Mouse (Mus musculus) C2C12 (cell line): ENCODE measurements around the gene 1110002E22Rik. TPM values are rescaled to one million over a fixed set of nuclear protein-coding genes. Genes with fewer than 3 reads are reported as not detected.

Source experiments
- H3K27me3 ChIP-seq: one replicate; pipeline ENCODE4 v1.6.1; 2011; ENCODE audit not compliant: control insufficient read depth, insufficient read depth, insufficient read length
- H3K36me3 ChIP-seq: one replicate; pipeline ENCODE4 v1.6.1; 2011; ENCODE audit not compliant: control insufficient read depth, insufficient read depth
- H3K4me3 ChIP-seq: one replicate; pipeline ENCODE4 v1.5.1; 2011; ENCODE audit warnings: mild to moderate bottlenecking, control low read depth; ENCODE audit not compliant: poor library complexity, insufficient read depth, severe bottlenecking
- H3K79me2 ChIP-seq: one replicate; pipeline ENCODE4 v1.6.1; 2011; ENCODE audit not compliant: control insufficient read depth, insufficient read depth
- H3K79me3 ChIP-seq: one replicate; pipeline ENCODE4 v1.6.1; 2011; ENCODE audit warnings: low read depth, control low read depth
- H3ac ChIP-seq: one replicate; pipeline ENCODE3; 2011; ENCODE audit warnings: low read depth; ENCODE audit not compliant: control insufficient read depth, insufficient read length
- CEBPB ChIP-seq: IDR thresholded peaks from one replicate; pipeline ENCODE4 v1.6.1; 2011; ENCODE audit warnings: low read depth, mild to moderate bottlenecking, control low read depth, moderate library complexity
- CTCF ChIP-seq: IDR thresholded peaks from one replicate; pipeline ENCODE4 v1.5.1; 2011; ENCODE audit not compliant: control insufficient read depth, insufficient read depth, insufficient read length
- FOSL1 ChIP-seq: IDR thresholded peaks from one replicate; pipeline ENCODE4 v1.8.0; 2011; ENCODE audit warnings: mild to moderate bottlenecking, low read length; ENCODE audit not compliant: poor library complexity, insufficient read depth, severe bottlenecking
- MAX ChIP-seq: IDR thresholded peaks from one replicate; pipeline ENCODE4 v1.6.1; 2011; ENCODE audit warnings: mild to moderate bottlenecking, control low read depth
- MYOD1 ChIP-seq: IDR thresholded peaks from one replicate; pipeline ENCODE4 v1.6.1; 2011; ENCODE audit warnings: low read depth; ENCODE audit not compliant: control insufficient read depth, insufficient read length
- MYOG ChIP-seq: IDR thresholded peaks from one replicate; pipeline ENCODE4 v1.6.1; 2011; ENCODE audit not compliant: control insufficient read depth, insufficient read length; ENCODE audit errors: extremely low read depth
- USF1 ChIP-seq: IDR thresholded peaks from one replicate; pipeline ENCODE4 v1.6.1; 2011; ENCODE audit warnings: low read depth, mild to moderate bottlenecking, control low read depth, moderate library complexity
- polyA plus RNA-seq: library from polyadenylated mRNA; unstranded; fragments of >200 nt; fragmentation: generic; extraction: Trizol; gene quantifications from one replicate; pipeline ENCODE4 v1.2.1, GENCODE M21; 2012; ENCODE audit warnings: missing spikeins

1110002E22Rik gene
- polyA plus RNA-seq, 1 experiment: 6.5 TPM

DNA sequence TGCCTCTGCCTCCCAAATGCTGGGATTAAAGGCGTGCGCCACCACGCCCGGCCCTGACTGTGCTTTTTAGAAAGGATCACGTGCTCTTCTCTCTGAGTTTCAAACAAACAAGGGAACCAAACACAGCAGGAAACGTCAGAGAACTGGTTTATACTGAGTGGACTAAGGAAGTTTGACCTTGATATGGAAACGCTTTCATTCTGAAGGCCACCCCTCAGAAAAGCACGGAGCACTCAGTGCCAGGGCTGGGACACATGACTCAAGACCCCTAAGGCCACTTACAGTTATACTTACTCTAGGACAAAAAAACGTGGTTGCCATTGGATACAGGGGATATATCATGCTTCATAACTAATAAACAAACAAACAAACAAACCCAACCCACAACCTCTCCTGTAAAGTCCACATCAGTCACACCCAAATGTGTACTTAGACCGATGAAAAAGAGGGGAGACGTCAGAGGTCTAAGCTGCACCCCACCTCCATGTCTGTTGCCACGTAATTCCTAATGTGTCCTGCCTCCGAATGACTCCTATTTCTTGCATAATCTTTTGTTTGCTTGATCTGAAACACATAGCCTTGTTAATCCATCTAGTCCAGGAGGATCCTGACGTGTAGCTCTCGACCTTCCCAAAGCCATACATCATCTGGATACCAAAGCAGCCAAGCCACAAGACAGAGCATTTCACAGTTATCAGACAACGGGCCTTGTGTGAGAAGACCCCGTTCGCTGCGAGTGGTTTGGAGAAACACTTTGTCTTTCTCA, 31.6 kb downstream of the 1110002E22Rik start:
- no peaks in the 10 kb centered on the region for H3K79me2 ChIP-seq
- TF ChIP-seq USF1: no peak
- TF ChIP-seq MYOG: no peak
- TF ChIP-seq CEBPB: no peak
- TF ChIP-seq FOSL1: no peak
- no peak for TF ChIP-seq MYOD1
- no peak for TF ChIP-seq CTCF
- TF ChIP-seq MAX: no peak
- no peak overlapping the region for H3K4me3 ChIP-seq

DNA sequence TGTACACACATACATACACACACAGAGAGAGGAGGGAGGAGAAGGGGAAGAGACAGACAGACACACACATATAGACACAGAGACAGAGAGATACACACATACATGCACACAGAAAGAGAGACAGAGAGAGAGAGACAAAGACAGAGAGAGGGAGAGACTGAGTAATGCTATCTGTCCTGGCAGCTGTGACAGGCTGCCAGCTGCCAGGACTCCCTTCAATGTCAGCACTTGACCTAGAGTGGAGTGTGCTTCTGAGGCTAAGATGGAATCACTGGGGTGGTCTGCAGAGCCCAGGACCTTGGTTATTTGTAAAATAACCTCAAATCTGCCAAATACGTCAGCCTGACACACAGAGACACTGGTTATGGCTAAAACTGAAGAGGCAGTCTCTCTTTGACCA, 32.9 kb downstream of the 1110002E22Rik start:
- no peaks in the 10 kb centered on the region for H3K36me3 ChIP-seq
- H3K4me3 ChIP-seq: no peak overlapping the region
- no peak overlapping the region for H3ac ChIP-seq
- no peaks in the 10 kb centered on the region for H3K79me2 ChIP-seq
- H3K27me3 ChIP-seq: no peaks in the 10 kb centered on the region
- TF ChIP-seq MYOD1 (no peak), CTCF (no peak)
- no peaks in the 10 kb centered on the region for H3K79me3 ChIP-seq

More for the DNA sequence above, 31.6 kb downstream of the 1110002E22Rik start:
- Histone ChIP-seq H3K27me3 (no peaks in the 10 kb centered on the region), H3K79me3 (no peaks in the 10 kb centered on the region), H3ac (no peak overlapping the region), H3K36me3 (no peaks in the 10 kb centered on the region)

GRCm38 (mm10) chr3:138101936-138102335, 37.1 kb downstream of the 1110002E22Rik start:
- no peaks in the 10 kb centered on the region for H3K79me2 ChIP-seq
- no peaks in the 10 kb centered on the region for H3K79me3 ChIP-seq
- H3K27me3 ChIP-seq: no peaks in the 10 kb centered on the region
- no peak overlapping the region for H3K4me3 ChIP-seq
- TF ChIP-seq CTCF: no peak
- TF ChIP-seq MAX: no peak
- TF ChIP-seq FOSL1: no peak
- no peak for TF ChIP-seq MYOD1
- TF ChIP-seq CEBPB: no peak
- no peak for TF ChIP-seq MYOG
- TF ChIP-seq USF1: no peak
- H3ac ChIP-seq: no peak overlapping the region
- no peaks in the 10 kb centered on the region for H3K36me3 ChIP-seq

- TF ChIP-seq MYOD1 (peak; percentile 94), CTCF (no peak), USF1 (no peak), FOSL1 (peak; percentile 36), MAX (peak; percentile 85), MYOG (no peak), CEBPB (no peak)
- Histone ChIP-seq H3K27me3 (no peaks in the 10 kb centered on the region), H3ac (no peak overlapping the region), H3K36me3 (no peaks in the 10 kb centered on the region), H3K79me3 (no peaks in the 10 kb centered on the region), H3K79me2 (no peaks in the 10 kb centered on the region), H3K4me3 (no peak overlapping the region)
Measured at GRCm38 (mm10) chr3:138103690-138104089, 38.8 kb downstream of the 1110002E22Rik start.

GRCm38 (mm10) chr3:138105056-138105455, 40.2 kb downstream of the 1110002E22Rik start:
- H3K79me3 ChIP-seq: no peaks in the 10 kb centered on the region
- no peak overlapping the region for H3K4me3 ChIP-seq
- no peaks in the 10 kb centered on the region for H3K79me2 ChIP-seq
- H3K27me3 ChIP-seq: no peaks in the 10 kb centered on the region
- H3ac ChIP-seq: no peak overlapping the region
- H3K36me3 ChIP-seq: no peaks in the 10 kb centered on the region
- TF ChIP-seq MYOD1: peak; percentile 61
- no peak for TF ChIP-seq USF1
- no peak for TF ChIP-seq CTCF
- no peak for TF ChIP-seq MYOG

GRCm38 (mm10) chr3:138106887-138107286, 42.0 kb downstream of the 1110002E22Rik start:
- TF ChIP-seq CTCF: no peak
- no peak for TF ChIP-seq MAX
- TF ChIP-seq FOSL1: no peak
- TF ChIP-seq MYOG: no peak
- TF ChIP-seq USF1: no peak
- TF ChIP-seq MYOD1: no peak
- TF ChIP-seq CEBPB: no peak
- Histone ChIP-seq H3K79me2 (no peaks in the 10 kb centered on the region), H3K36me3 (no peaks in the 10 kb centered on the region), H3K27me3 (no peaks in the 10 kb centered on the region), H3K79me3 (no peaks in the 10 kb centered on the region), H3ac (no peak overlapping the region), H3K4me3 (no peak overlapping the region)
